Mouse (Mus musculus) liver, embryonic 11.5 days (tissue): Measurements from ENCODE around the gene Snrpd3. TPM values are rescaled to one million over a fixed set of nuclear protein-coding genes. Genes with fewer than 3 reads are reported as not detected.
"Not testable (repeated sequence)": the region's sequence is repeated elsewhere in the genome, so short reads cannot be mapped to it uniquely, and the experiment has no call there.

Source experiments
- ATAC-seq: fragments of 200-750 bp; cut with Nextera tagmentation; replicated peaks from 2 replicates; pipeline ENCODE4 v1.8.0; 2017; ENCODE audit warnings: moderate number of reproducible peaks, mild to moderate bottlenecking, moderate TSS enrichment, moderate library complexity; ENCODE audit not compliant: low FRiP score
- DNase-seq: peaks from one replicate; pipeline ENCODE4 v3.0.0-alpha.2; 2017; ENCODE audit warnings: low spot score
- H3K27ac ChIP-seq: fragments of 300-500 bp; sonication (generic); 2 replicates; pipeline ENCODE4 v1.5.1; 2014; ENCODE audit warnings: mild to moderate bottlenecking, low read depth, low read length, control low read depth
- H3K27me3 ChIP-seq: fragments of 300-500 bp; sonication (generic); replicated peaks from 2 replicates; pipeline ENCODE4 v1.6.1; 2014; ENCODE audit warnings: low read length, mixed read lengths; ENCODE audit not compliant: control insufficient read depth, insufficient read depth
- H3K36me3 ChIP-seq: fragments of 300-500 bp; sonication (generic); 2 replicates; pipeline ENCODE4 v1.6.1; 2014; ENCODE audit warnings: mild to moderate bottlenecking, low read length, moderate library complexity, mixed read lengths; ENCODE audit not compliant: control insufficient read depth, insufficient read depth
- H3K4me1 ChIP-seq: fragments of 300-500 bp; sonication (generic); replicated peaks from 2 replicates; pipeline ENCODE4 v1.6.1; 2014; ENCODE audit warnings: low read length, mixed read lengths; ENCODE audit not compliant: control insufficient read depth, insufficient read depth
- H3K4me2 ChIP-seq: fragments of 300-500 bp; sonication (generic); 2 replicates; pipeline ENCODE4 v1.6.1; 2014; ENCODE audit warnings: mild to moderate bottlenecking, control low read depth, moderate library complexity
- H3K4me3 ChIP-seq: fragments of 300-500 bp; sonication (generic); 2 replicates; pipeline ENCODE4 v1.5.1; 2014; ENCODE audit warnings: low read depth, low read length, control low read depth
- H3K9ac ChIP-seq: fragments of 300-500 bp; sonication (generic); 2 replicates; pipeline ENCODE4 v1.6.1; 2014; ENCODE audit warnings: low read depth, low read length, control low read depth
- H3K9me3 ChIP-seq: fragments of 300-500 bp; sonication (generic); 2 replicates; pipeline ENCODE4 v1.6.1; 2016; ENCODE audit warnings: low read length, inconsistent platforms, mixed read lengths; ENCODE audit not compliant: control insufficient read depth
- WGBS: fragments of 180-500 bp; shearing (Covaris S2); extraction: QIAGEN DNeasy Blood & Tissue Kit; methylation state at CpG from one replicate; pipeline ENCODE4 v1.1.7; 2014; 5-methylcytosine and 5-hydroxymethylcytosine counted together
- polyA plus RNA-seq: library from polyadenylated mRNA; unstranded; fragments of >200 nt; fragmentation: Nextera tagmentation; extraction: Ambion mirVana; gene quantifications from 2 replicates; pipeline ENCODE4 v1.2.1, GENCODE M21; 2014

Gene Snrpd3
- polyA plus RNA-seq, 1 experiment from 2014 or later: 328 TPM

DNA sequence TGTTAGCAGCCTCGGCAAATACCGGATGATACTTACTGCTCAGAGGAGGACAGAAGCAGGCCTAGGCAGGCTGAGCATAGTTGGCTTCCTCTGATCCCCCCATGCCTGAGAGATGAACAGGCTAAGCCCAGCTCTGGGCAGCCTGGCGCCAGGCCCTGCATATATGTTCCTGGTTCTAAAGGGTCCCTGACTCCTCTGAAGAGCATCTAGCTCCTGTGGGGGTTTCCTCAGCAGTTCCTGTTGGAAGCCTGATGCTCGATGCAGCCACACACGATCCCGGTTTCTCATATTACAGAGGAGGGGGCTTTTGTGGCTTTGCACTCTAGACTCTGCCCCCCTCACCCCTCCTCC, 43.2 kb downstream of the Snrpd3 start:
- Histone ChIP-seq H3K9me3 (no peaks in the 10 kb centered on the region), H3K9ac (no peak overlapping the region), H3K27ac (no peak overlapping the region), H3K36me3 (no peaks in the 10 kb centered on the region), H3K4me3 (peak overlapping the region; percentile 56; the same call in 1 of the 2 replicates), H3K27me3 (peaks cover 45% of the 10 kb centered on the region), H3K4me2 (peak overlapping the region; percentile 85), H3K4me1 (peaks cover 16% of the 10 kb centered on the region)
- DNase-seq (no peak), ATAC-seq (no peak)
- WGBS: 13% methylated on average over 6 of the region's 6 CpGs

DNA sequence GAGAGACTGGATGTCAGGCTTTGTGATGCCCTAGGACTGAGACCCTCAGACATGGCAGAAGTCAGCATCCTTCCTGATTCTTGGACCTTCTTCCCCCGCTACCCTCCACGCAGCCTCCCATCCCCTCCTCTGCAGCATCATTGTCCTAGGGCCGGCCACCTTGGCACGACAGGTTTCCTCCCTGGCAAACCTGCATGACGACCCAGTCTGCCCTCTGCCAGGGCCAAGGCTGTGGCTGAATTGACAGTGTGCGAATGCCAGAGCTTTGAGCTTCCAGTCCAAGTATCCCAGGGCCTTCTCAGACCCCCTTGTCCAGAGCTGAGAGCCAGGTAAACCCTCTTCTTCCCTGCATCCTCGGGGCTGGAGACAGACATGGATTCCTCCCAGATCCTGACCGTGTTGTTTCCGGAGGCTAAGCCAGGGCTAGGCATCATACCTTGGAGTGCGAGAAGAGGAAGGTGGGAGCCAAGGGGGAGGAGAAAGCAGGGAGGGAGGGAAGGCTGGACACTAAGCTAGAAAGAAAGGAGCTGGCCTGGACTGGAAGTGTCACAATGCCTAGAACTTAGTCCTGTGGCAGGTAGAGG, 43.8 kb downstream of the Snrpd3 start, which contains the start of gene Ggt1:
TSS of gene Ggt1 (plus strand) at position 534 of the 584 bp plus-strand sequence.
- H3K4me3 ChIP-seq: peak within 1 kb of the TSS; percentile 56; the same call in 1 of the 2 replicates
- no peak within 1 kb of the TSS for H3K9ac ChIP-seq
- H3K36me3 ChIP-seq: no peaks in the 10 kb centered on the region
- H3K4me1 ChIP-seq: peaks cover 19% of the 10 kb centered on the region
- no peaks in the 10 kb centered on the region for H3K9me3 ChIP-seq
- no peak for ATAC-seq
- H3K27me3 ChIP-seq: peaks cover 45% of the 10 kb centered on the region
- WGBS: 50% methylated on average over 10 of the region's 10 CpGs
- peak within 1 kb of the TSS; percentile 85 for H3K4me2 ChIP-seq
- no peak for DNase-seq
- H3K27ac ChIP-seq: no peak within 1 kb of the TSS

DNA sequence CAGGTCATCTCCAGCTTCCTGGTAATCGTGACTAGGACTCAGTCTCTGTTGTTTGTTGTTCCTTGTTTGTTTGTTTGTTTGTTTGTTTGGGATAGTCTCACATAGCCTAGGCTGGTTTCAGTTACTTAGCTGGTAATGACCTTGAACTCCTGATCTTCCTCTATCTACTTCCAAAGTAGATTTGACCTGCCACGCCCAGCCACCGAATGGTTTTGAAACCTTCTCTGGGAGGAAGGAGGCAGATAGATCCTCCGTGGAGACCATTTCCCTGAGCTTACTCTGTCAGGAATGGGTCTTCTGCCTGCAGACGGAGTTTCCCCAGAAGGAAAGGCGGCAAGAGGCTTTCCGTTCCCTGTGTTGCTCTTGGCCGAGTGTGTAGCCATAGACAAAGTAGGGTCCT, 45.2 kb downstream of the Snrpd3 start:
- peaks cover 19% of the 10 kb centered on the region for H3K4me1 ChIP-seq
- no peak overlapping the region for H3K9ac ChIP-seq
- H3K27ac ChIP-seq: no peak overlapping the region
- 76% methylated on average over 8 of the region's 8 CpGs for WGBS
- H3K27me3 ChIP-seq: peaks cover 45% of the 10 kb centered on the region
- H3K4me3 ChIP-seq: no peak overlapping the region
- H3K36me3 ChIP-seq: no peaks in the 10 kb centered on the region
- DNase-seq: no peak
- no peak overlapping the region for H3K4me2 ChIP-seq
- H3K9me3 ChIP-seq: no peaks in the 10 kb centered on the region
- no peak for ATAC-seq

DNA sequence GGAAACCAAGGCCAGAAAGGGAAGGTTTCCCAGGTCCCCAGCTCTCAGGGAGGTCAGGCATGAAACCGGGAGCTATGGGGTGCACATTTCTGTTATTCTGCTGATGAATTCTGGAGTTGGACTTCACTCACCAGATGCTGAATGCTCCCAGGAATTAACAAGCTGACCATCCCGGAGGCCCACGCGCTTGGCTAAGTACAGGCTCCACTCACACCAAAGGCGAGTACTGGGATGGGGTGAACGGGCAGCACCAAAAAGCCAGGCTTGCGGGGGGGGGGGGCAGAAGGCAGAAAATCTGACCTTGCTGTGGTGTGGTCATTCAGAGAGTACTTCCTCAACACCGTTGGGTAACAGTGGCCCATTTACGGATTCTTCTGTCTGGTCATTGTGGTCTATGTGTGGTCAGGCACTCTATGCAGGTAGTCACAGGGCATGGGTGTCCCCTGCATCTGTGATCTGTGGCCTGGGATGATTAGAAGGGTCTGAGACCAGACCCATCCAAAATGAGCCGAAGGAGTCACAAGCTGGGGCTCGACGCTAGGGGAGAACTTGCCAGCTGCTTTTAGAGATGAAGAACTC, 47.4 kb downstream of the Snrpd3 start:
- Histone ChIP-seq H3K27me3 (peaks cover 25% of the 10 kb centered on the region), H3K4me1 (peaks cover 22% of the 10 kb centered on the region), H3K36me3 (no peaks in the 10 kb centered on the region), H3K9me3 (no peaks in the 10 kb centered on the region), H3K4me2 (no peak overlapping the region), H3K27ac (no peak overlapping the region), H3K4me3 (no peak overlapping the region), H3K9ac (no peak overlapping the region)
- WGBS: 64% methylated on average over 12 of the region's 12 CpGs
- no peak for ATAC-seq
- no peak for DNase-seq

DNA sequence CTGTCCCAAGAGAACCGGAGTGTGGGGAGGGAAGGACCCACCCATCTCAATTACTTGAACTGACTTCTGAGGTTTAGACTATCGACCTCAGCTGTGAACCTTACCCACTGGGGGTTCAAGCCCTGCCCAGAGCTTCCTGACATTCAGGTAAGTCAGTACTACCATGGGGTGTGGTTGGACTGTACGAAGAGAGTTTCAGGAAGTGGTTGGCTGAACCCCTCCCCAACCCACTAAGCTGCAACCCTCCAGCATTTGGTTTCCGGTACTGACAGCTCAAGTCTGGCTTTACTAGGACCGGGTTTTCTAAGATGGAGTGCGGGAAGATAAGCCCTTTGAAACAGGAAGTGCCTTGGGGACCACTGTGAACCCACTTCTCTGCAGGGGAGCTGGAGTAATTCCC, 48.1 kb downstream of the Snrpd3 start:
- Histone ChIP-seq H3K4me1 (peaks cover 19% of the 10 kb centered on the region), H3K27me3 (peaks cover 18% of the 10 kb centered on the region), H3K9ac (no peak overlapping the region), H3K27ac (no peak overlapping the region), H3K9me3 (no peaks in the 10 kb centered on the region), H3K36me3 (no peaks in the 10 kb centered on the region), H3K4me2 (peak overlapping the region; percentile 24), H3K4me3 (no peak overlapping the region)
- no peak for DNase-seq
- no peak for ATAC-seq
- WGBS: 28% methylated on average over 6 of the region's 6 CpGs

DNA sequence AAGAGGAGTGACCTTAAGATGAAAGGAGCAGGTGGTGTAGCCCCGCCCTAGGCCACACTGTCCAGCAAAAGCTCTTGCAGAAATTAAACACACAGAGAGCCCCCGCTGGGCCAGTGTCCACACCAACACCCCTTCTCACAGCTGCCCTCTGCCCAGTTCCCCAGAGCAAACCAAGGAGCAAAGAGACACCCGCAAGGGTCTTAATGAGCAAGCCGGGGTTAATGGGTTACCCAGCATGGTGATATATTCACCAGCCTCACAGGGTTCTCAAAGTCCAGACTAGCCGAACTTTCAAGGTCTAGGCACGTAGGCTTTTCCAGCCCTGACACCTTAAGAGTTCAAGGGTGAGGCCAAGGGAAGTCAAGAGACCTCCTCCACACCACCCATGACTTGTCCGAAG, 48.6 kb downstream of the Snrpd3 start:
- WGBS: 50% methylated on average over 7 of the region's 7 CpGs
- no peak for DNase-seq
- Histone ChIP-seq H3K9me3 (no peaks in the 10 kb centered on the region), H3K27ac (no peak overlapping the region; the same call in 1 of the 2 replicates), H3K4me1 (peaks cover 19% of the 10 kb centered on the region), H3K27me3 (peaks cover 13% of the 10 kb centered on the region), H3K36me3 (no peaks in the 10 kb centered on the region), H3K9ac (no peak overlapping the region), H3K4me2 (peak overlapping the region; percentile 2; the same call in 1 of the 2 replicates), H3K4me3 (no peak overlapping the region)
- peak; percentile 15; the same call in 1 of the 2 replicates for ATAC-seq

DNA sequence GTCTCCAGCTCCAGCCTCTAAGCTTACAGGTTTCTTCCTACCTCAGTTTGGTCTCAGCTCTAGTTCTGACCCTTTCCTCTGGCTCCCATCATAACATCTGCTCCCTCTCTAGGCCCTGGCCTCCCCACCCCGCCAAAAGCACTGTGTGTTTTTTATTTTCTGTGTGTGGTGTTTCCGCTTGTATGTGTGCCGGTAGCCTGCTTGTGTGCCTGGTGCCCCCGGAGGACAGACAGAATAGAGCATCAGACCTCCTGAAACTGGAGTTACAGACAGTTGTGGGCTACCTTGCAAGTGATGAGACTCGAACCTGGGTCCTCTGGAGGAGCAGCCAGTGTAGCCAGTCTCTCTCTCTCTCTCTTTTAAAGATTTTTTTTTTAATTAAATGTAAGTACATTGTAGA, 49.0 kb downstream of the Snrpd3 start:
- ATAC-seq (no peak), DNase-seq (no peak)
- peaks cover 9% of the 10 kb centered on the region for H3K27me3 ChIP-seq
- no peaks in the 10 kb centered on the region for H3K9me3 ChIP-seq
- H3K4me1 ChIP-seq: peaks cover 19% of the 10 kb centered on the region
- H3K4me3 ChIP-seq: no peak overlapping the region
- H3K36me3 ChIP-seq: no peaks in the 10 kb centered on the region
- H3K4me2 ChIP-seq: no peak overlapping the region
- no peak overlapping the region for H3K9ac ChIP-seq
- H3K27ac ChIP-seq: no peak overlapping the region; the same call in 1 of the 2 replicates
- WGBS: 70% methylated on average over 5 of the region's 5 CpGs

DNA sequence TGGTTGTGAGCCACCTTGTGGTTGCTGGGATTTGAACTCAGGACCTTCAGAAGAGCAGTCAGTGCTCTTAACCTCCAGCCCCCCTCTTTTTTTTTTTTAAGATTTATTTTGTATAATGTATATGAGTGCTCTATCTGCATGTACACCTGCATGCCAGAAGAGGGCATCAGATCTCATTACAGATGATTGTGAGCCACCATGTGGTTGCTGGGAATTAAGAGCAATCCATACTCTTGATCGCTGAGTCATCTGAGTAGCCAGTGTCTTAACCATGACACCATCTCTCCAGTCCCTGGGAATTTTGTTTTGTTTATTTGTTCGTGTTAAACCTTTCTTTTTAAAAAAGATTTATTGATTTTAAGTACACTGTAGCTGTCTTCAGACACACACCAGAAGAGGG, 49.4 kb downstream of the Snrpd3 start:
- not testable (repeated sequence) for H3K4me2 ChIP-seq, DNase-seq, H3K27ac ChIP-seq, H3K9me3 ChIP-seq, H3K4me3 ChIP-seq, ATAC-seq, H3K9ac ChIP-seq, H3K36me3 ChIP-seq, H3K27me3 ChIP-seq
- 73% methylated on average over 2 of the region's 2 CpGs for WGBS
- H3K4me1 ChIP-seq: peaks cover 19% of the 10 kb centered on the region

DNA sequence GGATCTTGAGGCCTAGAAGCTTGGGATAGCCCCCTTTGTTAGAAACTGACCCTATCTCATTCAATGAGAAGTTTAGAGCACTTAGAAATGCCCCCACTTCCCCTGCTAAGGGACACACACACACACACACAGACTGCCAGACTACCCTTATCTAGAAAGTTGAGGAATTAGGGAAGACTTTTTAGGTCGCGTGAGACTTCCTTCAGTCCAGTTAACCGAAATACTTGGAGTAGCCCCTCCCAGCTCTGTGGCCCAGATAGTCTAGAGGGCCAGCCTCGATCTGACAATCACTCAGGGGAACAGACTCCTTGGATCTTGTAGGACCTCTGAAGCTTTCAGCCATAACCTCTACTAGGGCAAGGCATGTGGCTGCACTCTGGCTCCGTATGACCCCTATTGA, 50.7 kb downstream of the Snrpd3 start:
- 18% methylated on average over 5 of the region's 5 CpGs for WGBS
- Histone ChIP-seq H3K4me1 (peaks cover 19% of the 10 kb centered on the region), H3K4me2 (peak overlapping the region; percentile 43; the same call in 1 of the 2 replicates), H3K9ac (no peak overlapping the region; the same call in 1 of the 2 replicates), H3K36me3 (no peaks in the 10 kb centered on the region), H3K27ac (no peak overlapping the region), H3K4me3 (no peak overlapping the region), H3K27me3 (no peaks in the 10 kb centered on the region), H3K9me3 (no peaks in the 10 kb centered on the region)
- ATAC-seq (no peak), DNase-seq (no peak)
